Mouse (Mus musculus) neural tube, embryonic 14.5 days (tissue): ENCODE results near the gene Arid1b. TPM values are rescaled to one million over a fixed set of nuclear protein-coding genes. Genes with fewer than 3 reads are reported as not detected.

Experiments used
- ATAC-seq: fragments of 200-750 bp; cut with Nextera tagmentation; 2 replicates; pipeline ENCODE4 v1.8.0; 2017; ENCODE audit warnings: low read depth, mild to moderate bottlenecking, moderate TSS enrichment, moderate library complexity
- H3K27ac ChIP-seq: fragments of 300-500 bp; sonication (generic); 2 replicates; pipeline ENCODE4 v1.5.1; 2014; ENCODE audit warnings: low read depth, mild to moderate bottlenecking, control low read depth, low read length, moderate library complexity, mixed read lengths
- H3K27me3 ChIP-seq: fragments of 300-500 bp; sonication (generic); 2 replicates; pipeline ENCODE4 v1.6.1; 2014; ENCODE audit warnings: low read length; ENCODE audit not compliant: control insufficient read depth, insufficient read depth
- H3K36me3 ChIP-seq: fragments of 300-500 bp; sonication (generic); 2 replicates; pipeline ENCODE4 v1.6.1; 2014; ENCODE audit warnings: low read length, mixed read lengths; ENCODE audit not compliant: control insufficient read depth, insufficient read depth
- H3K4me1 ChIP-seq: fragments of 300-500 bp; sonication (generic); 2 replicates; pipeline ENCODE4 v1.6.1; 2014; ENCODE audit warnings: low read length; ENCODE audit not compliant: control insufficient read depth, insufficient read depth
- H3K4me2 ChIP-seq: fragments of 300-500 bp; sonication (generic); 2 replicates; pipeline ENCODE4 v1.6.1; 2014; ENCODE audit warnings: mild to moderate bottlenecking, low read depth, low read length, control low read depth
- H3K4me3 ChIP-seq: fragments of 300-500 bp; sonication (generic); 2 replicates; pipeline ENCODE4 v1.5.1; 2014; ENCODE audit warnings: low read depth, low read length, control low read depth, mixed read lengths
- H3K9ac ChIP-seq: fragments of 300-500 bp; sonication (generic); replicated peaks from 2 replicates; pipeline ENCODE4 v1.6.1; 2014; ENCODE audit warnings: low read depth, mild to moderate bottlenecking, control low read depth, low read length, mixed read lengths
- H3K9me3 ChIP-seq: fragments of 300-500 bp; sonication (generic); 2 replicates; pipeline ENCODE4 v1.6.1; 2016; ENCODE audit warnings: low read length; ENCODE audit not compliant: control insufficient read depth
- WGBS: fragments of 180-500 bp; shearing (Covaris S2); extraction: QIAGEN DNeasy Blood & Tissue Kit; methylation state at CpG from one replicate; pipeline ENCODE4 v1.1.7; 2014; 5-methylcytosine and 5-hydroxymethylcytosine counted together
- polyA plus RNA-seq: library from polyadenylated mRNA; unstranded; fragments of >200 nt; fragmentation: Nextera tagmentation; extraction: Ambion mirVana; gene quantifications from 2 replicates; pipeline ENCODE4 v1.2.1, GENCODE M21; 2014

The Arid1b gene
- polyA plus RNA-seq, 1 experiment from 2014 or later, result 22.2 TPM

DNA sequence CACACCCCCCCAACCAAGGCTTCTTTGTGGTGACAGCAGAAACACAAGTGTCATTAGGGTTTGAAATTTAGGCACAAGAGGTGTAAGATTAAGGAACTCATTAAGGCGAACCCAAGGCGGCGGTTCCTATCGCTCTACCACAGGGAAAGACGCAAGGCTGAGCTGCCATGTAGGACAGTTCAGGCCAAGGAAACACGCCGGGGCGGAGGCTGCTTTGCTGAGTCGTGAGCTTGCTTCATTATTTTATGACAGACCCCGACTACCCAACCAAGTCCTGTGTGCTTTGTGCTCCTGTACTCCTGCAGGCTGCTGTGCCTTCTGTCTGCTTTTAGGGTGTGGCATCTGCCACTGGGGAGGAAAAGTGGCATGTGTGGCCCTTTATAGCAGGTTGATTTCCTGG, 2.5 kb upstream of the Arid1b start:
- no peak for ATAC-seq
- H3K27ac ChIP-seq, result 0 out of 2 replicates have a peak overlapping the region, but pooled peaks have one; percentile 22
- no peak overlapping the region for H3K4me3 ChIP-seq
- no peaks in the 10 kb centered on the region for H3K36me3 ChIP-seq
- H3K4me1 ChIP-seq, result peaks cover 18% of the 10 kb centered on the region; the same call in 1 of the 2 replicates
- no peak overlapping the region for H3K4me2 ChIP-seq
- no peaks in the 10 kb centered on the region for H3K27me3 ChIP-seq
- no peak overlapping the region for H3K9ac ChIP-seq
- no peaks in the 10 kb centered on the region for H3K9me3 ChIP-seq
- WGBS, result 53% methylated on average over 10 of the region's 10 CpGs

DNA sequence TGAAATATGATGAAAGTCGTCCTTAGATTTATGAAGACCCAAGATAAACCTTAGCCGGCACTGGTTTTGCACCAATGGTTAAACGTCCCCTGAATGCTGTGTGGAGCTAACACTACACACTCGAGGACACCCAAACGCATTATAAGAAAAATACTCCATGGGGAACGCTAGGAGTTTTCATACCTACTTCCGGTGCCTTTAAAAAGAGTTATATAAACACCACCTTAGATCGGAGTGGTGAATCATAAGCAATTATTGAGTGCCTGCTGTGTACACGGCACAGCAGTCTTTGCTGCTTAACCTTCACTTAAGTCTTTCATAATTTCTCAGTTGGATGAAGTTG, 664 bp upstream of the Arid1b start:
- no peaks in the 10 kb centered on the region for H3K9me3 ChIP-seq
- WGBS, result 9% methylated on average over 9 of the region's 9 CpGs
- H3K4me2 ChIP-seq, result peak overlapping the region; percentile 80
- ATAC-seq, result no peak
- H3K27me3 ChIP-seq, result no peaks in the 10 kb centered on the region
- peak overlapping the region; percentile 100 for H3K9ac ChIP-seq
- H3K27ac ChIP-seq, result peak overlapping the region; percentile 100
- H3K36me3 ChIP-seq, result no peaks in the 10 kb centered on the region
- peaks cover 21% of the 10 kb centered on the region; the same call in 1 of the 2 replicates for H3K4me1 ChIP-seq
- peak overlapping the region; percentile 97 for H3K4me3 ChIP-seq

DNA sequence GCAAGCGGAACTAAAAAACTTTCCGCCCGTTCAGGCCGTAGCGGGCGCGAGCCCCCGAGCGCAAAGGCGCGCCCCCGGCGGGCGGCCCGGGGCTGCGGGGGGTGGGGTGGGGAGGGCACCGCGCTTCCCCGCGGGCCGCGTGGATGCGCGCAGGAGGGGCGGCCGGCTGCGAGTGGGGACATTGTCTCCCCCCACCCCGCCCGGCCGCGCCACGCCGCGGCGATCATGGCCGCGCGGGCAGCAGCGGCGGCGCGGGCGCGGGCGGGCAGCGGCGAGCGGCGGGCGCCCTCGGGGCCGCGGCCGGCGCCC, 326 bp downstream of the Arid1b start:
- Histone ChIP-seq H3K4me3 (peak overlapping the region; percentile 97), H3K36me3 (no peaks in the 10 kb centered on the region), H3K4me1 (peaks cover 25% of the 10 kb centered on the region; the same call in 1 of the 2 replicates), H3K9ac (peak overlapping the region; percentile 100), H3K27ac (peak overlapping the region; percentile 100), H3K9me3 (no peaks in the 10 kb centered on the region), H3K27me3 (no peaks in the 10 kb centered on the region), H3K4me2 (peak overlapping the region; percentile 80)
- WGBS, result 1% methylated on average over 26 of the region's 55 CpGs
- peak; percentile 23 for ATAC-seq

DNA sequence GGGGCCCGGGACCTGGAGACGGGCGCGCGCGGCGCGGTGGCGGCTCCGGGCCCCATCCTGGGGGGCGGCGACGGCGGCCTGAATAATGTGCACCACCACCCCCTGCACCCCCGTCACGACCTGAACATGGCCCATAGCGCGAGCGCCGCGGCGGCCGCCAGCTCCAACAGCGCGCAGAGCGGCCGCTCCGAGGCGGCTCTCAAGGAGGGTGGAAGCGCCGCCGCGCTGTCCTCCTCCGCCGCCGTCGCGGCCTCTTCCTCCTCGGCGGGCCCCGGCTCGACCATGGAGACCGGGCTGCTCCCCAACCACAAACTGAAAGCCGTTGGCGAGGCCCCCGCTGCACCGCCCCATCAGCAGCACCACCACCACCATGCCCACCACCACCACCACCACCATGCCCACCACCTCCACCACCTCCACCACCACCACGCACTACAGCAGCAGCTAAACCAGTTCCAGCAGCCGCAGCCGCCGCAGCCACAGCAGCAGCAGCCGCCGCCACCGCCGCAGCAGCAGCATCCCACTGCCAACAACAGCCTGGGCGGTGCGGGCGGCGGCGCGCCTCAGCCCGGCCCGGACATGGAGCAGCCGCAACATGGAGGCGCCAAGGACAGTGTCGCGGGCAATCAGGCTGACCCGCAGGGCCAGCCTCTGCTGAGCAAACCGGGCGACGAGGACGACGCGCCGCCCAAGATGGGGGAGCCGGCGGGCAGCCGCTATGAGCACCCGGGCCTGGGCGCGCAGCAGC, 855 bp downstream of the Arid1b start:
- Histone ChIP-seq H3K9me3 (no peaks in the 10 kb centered on the region), H3K27me3 (no peaks in the 10 kb centered on the region)
- 0% methylated on average over 36 of the region's 81 CpGs for WGBS

DNA sequence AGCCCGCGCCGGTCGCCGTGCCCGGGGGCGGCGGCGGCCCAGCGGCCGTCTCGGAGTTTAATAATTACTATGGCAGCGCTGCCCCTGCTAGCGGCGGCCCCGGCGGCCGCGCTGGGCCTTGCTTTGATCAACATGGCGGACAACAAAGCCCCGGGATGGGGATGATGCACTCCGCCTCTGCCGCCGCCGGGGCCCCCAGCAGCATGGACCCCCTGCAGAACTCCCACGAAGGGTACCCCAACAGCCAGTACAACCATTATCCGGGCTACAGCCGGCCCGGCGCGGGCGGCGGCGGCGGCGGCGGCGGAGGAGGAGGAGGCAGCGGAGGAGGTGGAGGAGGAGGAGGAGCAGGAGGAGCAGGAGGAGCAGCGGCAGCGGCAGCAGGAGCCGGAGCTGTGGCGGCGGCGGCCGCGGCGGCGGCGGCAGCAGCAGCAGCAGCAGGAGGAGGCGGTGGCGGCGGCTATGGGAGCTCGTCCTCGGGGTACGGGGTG, 1.5 kb downstream of the Arid1b start:
- WGBS, result 0% methylated on average over 27 of the region's 56 CpGs
- Histone ChIP-seq H3K4me2 (peak overlapping the region; percentile 80), H3K27me3 (no peaks in the 10 kb centered on the region), H3K4me3 (peak overlapping the region; percentile 97), H3K9me3 (no peaks in the 10 kb centered on the region), H3K4me1 (peaks cover 35% of the 10 kb centered on the region), H3K9ac (peak overlapping the region; percentile 100), H3K36me3 (no peaks in the 10 kb centered on the region), H3K27ac (peak overlapping the region; percentile 100)
- peak; percentile 44 for ATAC-seq

More for the DNA sequence above, 855 bp downstream of the Arid1b start:
- H3K27ac ChIP-seq, result peak overlapping the region; percentile 100
- peak overlapping the region; percentile 97 for H3K4me3 ChIP-seq
- peak overlapping the region; percentile 80 for H3K4me2 ChIP-seq
- ATAC-seq, result peak; percentile 64
- no peaks in the 10 kb centered on the region for H3K36me3 ChIP-seq
- peak overlapping the region; percentile 100 for H3K9ac ChIP-seq
- peaks cover 29% of the 10 kb centered on the region for H3K4me1 ChIP-seq

DNA sequence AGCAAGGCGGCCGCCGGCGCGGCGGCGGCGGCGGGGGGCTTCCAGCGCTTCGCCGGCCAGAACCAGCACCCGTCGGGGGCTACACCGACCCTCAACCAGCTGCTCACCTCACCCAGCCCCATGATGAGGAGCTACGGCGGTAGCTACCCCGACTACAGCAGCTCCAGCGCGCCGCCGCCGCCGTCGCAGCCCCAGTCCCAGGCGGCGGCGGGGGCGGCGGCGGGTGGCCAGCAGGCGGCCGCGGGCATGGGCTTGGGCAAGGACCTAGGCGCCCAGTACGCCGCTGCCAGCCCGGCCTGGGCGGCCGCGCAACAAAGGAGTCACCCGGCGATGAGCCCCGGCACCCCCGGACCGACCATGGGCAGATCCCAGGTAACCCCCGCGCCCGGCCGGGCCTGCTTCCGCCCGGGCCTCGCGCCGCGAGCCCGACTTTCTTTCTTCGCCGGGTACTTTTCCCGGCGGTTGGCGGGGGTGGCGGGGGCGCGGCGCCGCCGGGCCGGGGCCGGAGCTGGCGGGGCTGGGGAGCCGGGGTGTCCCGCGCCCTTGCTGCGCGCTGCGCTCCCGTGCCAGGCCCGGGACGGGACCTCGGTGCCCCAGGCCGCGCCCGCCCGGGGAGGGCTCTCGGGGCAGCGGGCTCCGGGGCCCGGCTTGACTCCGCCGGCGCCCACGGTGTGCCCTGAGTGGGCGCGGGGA, 2.1 kb downstream of the Arid1b start:
- WGBS, result under 1% methylated on average over 38 of the region's 95 CpGs
- Histone ChIP-seq H3K36me3 (no peaks in the 10 kb centered on the region), H3K4me3 (peak overlapping the region; percentile 97), H3K4me1 (peaks cover 36% of the 10 kb centered on the region), H3K27ac (peak overlapping the region; percentile 100), H3K27me3 (no peaks in the 10 kb centered on the region), H3K4me2 (peak overlapping the region; percentile 80), H3K9me3 (no peaks in the 10 kb centered on the region), H3K9ac (peak overlapping the region; percentile 100)
- ATAC-seq, result peak; percentile 24; the same call in 1 of the 2 replicates

DNA sequence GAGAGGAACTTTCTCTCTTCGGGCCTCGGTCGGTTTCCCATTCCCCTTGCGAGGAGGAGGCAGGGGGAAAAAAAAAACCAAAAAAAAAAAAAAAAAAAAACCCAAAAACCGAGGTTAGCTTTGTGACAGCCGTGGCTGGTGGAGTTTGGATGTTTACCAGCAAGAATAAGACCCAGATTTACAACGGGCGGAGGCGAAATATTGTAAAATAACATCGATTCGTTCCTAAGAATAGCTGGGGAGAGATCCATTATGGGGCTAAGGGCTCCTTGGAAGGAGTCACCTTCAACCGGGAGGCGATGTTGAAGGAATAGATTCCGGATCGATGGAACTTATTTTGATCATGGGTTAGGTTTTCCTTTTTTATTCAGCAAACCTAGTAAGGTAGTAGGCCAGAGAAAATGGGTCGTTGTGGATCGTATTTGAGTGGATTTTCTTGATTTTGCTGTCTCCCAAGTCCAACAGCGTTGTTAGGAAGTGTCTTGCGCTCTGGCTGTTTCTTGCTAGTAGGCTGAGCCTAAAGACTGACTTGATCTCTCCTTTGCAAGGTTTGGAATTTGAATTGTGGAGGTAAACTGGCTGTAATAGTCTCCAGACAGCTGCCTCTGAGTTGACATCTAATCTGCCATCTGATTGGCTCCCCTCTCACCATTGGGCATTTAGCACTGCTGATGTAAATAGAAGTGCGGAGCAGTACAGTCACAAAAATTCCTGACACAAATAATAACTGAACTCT, 2.9 kb downstream of the Arid1b start:
- H3K27me3 ChIP-seq, result no peaks in the 10 kb centered on the region
- no peak for ATAC-seq
- H3K4me2 ChIP-seq, result peak overlapping the region; percentile 80
- H3K36me3 ChIP-seq, result no peaks in the 10 kb centered on the region
- WGBS, result under 1% methylated on average over 20 of the region's 20 CpGs
- peak overlapping the region; percentile 97 for H3K4me3 ChIP-seq
- peak overlapping the region; percentile 100 for H3K9ac ChIP-seq
- H3K9me3 ChIP-seq, result no peaks in the 10 kb centered on the region
- H3K27ac ChIP-seq, result peak overlapping the region; percentile 100
- H3K4me1 ChIP-seq, result peaks cover 41% of the 10 kb centered on the region

DNA sequence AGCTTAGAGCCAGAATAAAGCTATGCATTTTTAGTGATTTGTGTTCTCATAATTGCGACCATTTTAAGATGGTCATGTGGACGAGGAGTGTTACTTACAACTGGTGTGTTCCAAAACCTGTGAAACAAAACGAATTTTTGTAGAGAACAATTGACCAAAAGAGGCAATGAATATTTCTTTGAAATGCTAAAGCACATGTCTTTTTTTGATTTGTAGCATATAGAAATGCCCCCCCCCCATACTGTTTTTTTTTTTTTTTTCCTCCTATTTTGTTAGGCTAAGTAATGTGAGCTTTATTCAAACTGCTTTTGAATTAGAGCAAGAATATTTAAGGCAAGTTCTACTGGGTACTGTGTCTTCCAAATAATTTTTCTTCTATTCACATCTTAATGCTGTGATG, 3.8 kb downstream of the Arid1b start:
- Histone ChIP-seq H3K4me1 (peaks cover 48% of the 10 kb centered on the region), H3K9ac (no peak overlapping the region), H3K36me3 (no peaks in the 10 kb centered on the region), H3K4me2 (peak overlapping the region; percentile 80), H3K9me3 (no peaks in the 10 kb centered on the region), H3K27me3 (no peaks in the 10 kb centered on the region), H3K4me3 (peak overlapping the region; percentile 97), H3K27ac (no peak overlapping the region)
- 21% methylated on average over 3 of the region's 3 CpGs for WGBS
- ATAC-seq, result no peak
